Mouse (Mus musculus) embryonic facial prominence, embryonic 11.5 days (tissue): ENCODE measurements around the gene Cldnd1. TPM values are rescaled to one million over a fixed set of nuclear protein-coding genes. Genes with fewer than 3 reads are reported as not detected.

Experiments
- ATAC-seq: fragments of 200-750 bp; cut with Nextera tagmentation; replicated peaks from 2 replicates; pipeline ENCODE4 v1.8.0; 2017; ENCODE audit warnings: low read depth; ENCODE audit not compliant: insufficient number of reproducible peaks, low FRiP score, low TSS enrichment
- DNase-seq: peaks from one replicate; pipeline ENCODE4 v3.0.0-alpha.2; 2015; ENCODE audit warnings: low spot score
- H3K27ac ChIP-seq: fragments of 300-500 bp; sonication (generic); replicated peaks from 2 replicates; pipeline ENCODE4 v1.5.1; 2014; ENCODE audit warnings: mild to moderate bottlenecking, low read depth, low read length, control low read depth
- H3K27me3 ChIP-seq: fragments of 300-500 bp; sonication (generic); 2 replicates; pipeline ENCODE4 v1.6.1; 2014; ENCODE audit warnings: mild to moderate bottlenecking, low read length, moderate library complexity, mixed read lengths; ENCODE audit not compliant: control insufficient read depth, insufficient read depth
- H3K36me3 ChIP-seq: fragments of 300-500 bp; sonication (generic); replicated peaks from 2 replicates; pipeline ENCODE4 v1.6.1; 2014; ENCODE audit warnings: low read depth, mild to moderate bottlenecking, low read length, moderate library complexity, mixed read lengths; ENCODE audit not compliant: control insufficient read depth, insufficient read depth
- H3K4me1 ChIP-seq: fragments of 300-500 bp; sonication (generic); 2 replicates; pipeline ENCODE4 v1.6.1; 2014; ENCODE audit warnings: low read length, mixed read lengths; ENCODE audit not compliant: control insufficient read depth, insufficient read depth
- H3K4me2 ChIP-seq: fragments of 300-500 bp; sonication (generic); 2 replicates; pipeline ENCODE4 v1.6.1; 2014; ENCODE audit warnings: low read depth, mild to moderate bottlenecking, control low read depth, low read length, moderate library complexity
- H3K4me3 ChIP-seq: fragments of 300-500 bp; sonication (generic); 2 replicates; pipeline ENCODE4 v1.5.1; 2014; ENCODE audit warnings: low read depth, low read length, control low read depth
- H3K9ac ChIP-seq: fragments of 300-500 bp; sonication (generic); replicated peaks from 2 replicates; pipeline ENCODE4 v1.6.1; 2014; ENCODE audit warnings: mild to moderate bottlenecking, control low read depth, low read length
- H3K9me3 ChIP-seq: fragments of 300-500 bp; sonication (generic); replicated peaks from 2 replicates; pipeline ENCODE4 v1.6.1; 2016; ENCODE audit warnings: mild to moderate bottlenecking, low read length, inconsistent platforms, mixed read lengths; ENCODE audit not compliant: control insufficient read depth
- WGBS: fragments of 180-500 bp; shearing (Covaris S2); extraction: QIAGEN DNeasy Blood & Tissue Kit; methylation state at CpG from one replicate; pipeline ENCODE4 v1.1.7; 2014; 5-methylcytosine and 5-hydroxymethylcytosine counted together
- microRNA-seq: library from miRNA; unstranded; fragments of <30 nt; microRNA quantifications from one replicate; pipeline ENCODE4, GENCODE M21; 2016; ENCODE audit warnings: borderline number of aligned reads
- polyA plus RNA-seq: library from polyadenylated mRNA; unstranded; fragments of >200 nt; fragmentation: Nextera tagmentation; extraction: Ambion mirVana; gene quantifications from 2 replicates; pipeline ENCODE4 v1.2.1, GENCODE M21; 2014

The Cldnd1 gene
- polyA plus RNA-seq, 1 experiment from 2014 or later = 145 TPM

- no peaks in the 10 kb centered on the region for H3K4me1 ChIP-seq
- H3K36me3 ChIP-seq = no peaks in the 10 kb centered on the region
- H3K27me3 ChIP-seq = no peaks in the 10 kb centered on the region
- 92% methylated on average over 5 of the region's 5 CpGs for WGBS
- no peak for ATAC-seq
- H3K4me2 ChIP-seq = no peak overlapping the region
- no peak overlapping the region for H3K27ac ChIP-seq
- no peaks in the 10 kb centered on the region for H3K9me3 ChIP-seq
- no peak for DNase-seq
- H3K9ac ChIP-seq = no peak overlapping the region
- H3K4me3 ChIP-seq = no peak overlapping the region
These were observed 13.0 kb downstream of the Cldnd1 start for GRCm38 (mm10) chr16:58740751-58741150.

GRCm38 (mm10) chr16:58746715-58747114 is 19.0 kb downstream of the Cldnd1 start:
- H3K4me1 ChIP-seq = no peaks in the 10 kb centered on the region
- H3K36me3 ChIP-seq = no peaks in the 10 kb centered on the region
- WGBS = 74% methylated on average over 4 of the region's 4 CpGs
- no peaks in the 10 kb centered on the region for H3K27me3 ChIP-seq
- H3K9ac ChIP-seq = no peak overlapping the region
- no peak for ATAC-seq
- H3K4me2 ChIP-seq = no peak overlapping the region
- H3K9me3 ChIP-seq = no peaks in the 10 kb centered on the region
- H3K4me3 ChIP-seq = no peak overlapping the region
- H3K27ac ChIP-seq = no peak overlapping the region
- no peak for DNase-seq

GRCm38 (mm10) chr16:58751314-58751713 is 23.6 kb downstream of the Cldnd1 start:
- Histone ChIP-seq H3K27ac (no peak overlapping the region), H3K9ac (no peak overlapping the region), H3K36me3 (no peaks in the 10 kb centered on the region), H3K4me1 (no peaks in the 10 kb centered on the region), H3K4me2 (no peak overlapping the region), H3K27me3 (no peaks in the 10 kb centered on the region), H3K4me3 (no peak overlapping the region), H3K9me3 (no peaks in the 10 kb centered on the region)
- 18% methylated on average over 1 of the region's 1 CpGs for WGBS
- no peak for ATAC-seq
- no peak for DNase-seq

- DNase-seq (no peak), ATAC-seq (no peak)
- Histone ChIP-seq H3K9ac (no peak overlapping the region), H3K9me3 (no peaks in the 10 kb centered on the region), H3K4me2 (no peak overlapping the region), H3K36me3 (no peaks in the 10 kb centered on the region), H3K4me3 (no peak overlapping the region), H3K27me3 (no peaks in the 10 kb centered on the region), H3K4me1 (no peaks in the 10 kb centered on the region), H3K27ac (no peak overlapping the region)
These were observed 28.5 kb downstream of the Cldnd1 start for GRCm38 (mm10) chr16:58756191-58756590.

- DNase-seq (no peak), ATAC-seq (no peak)
- Histone ChIP-seq H3K9ac (no peak within 1 kb of the TSS), H3K9me3 (no peaks in the 10 kb centered on the region), H3K4me3 (no peak within 1 kb of the TSS), H3K27me3 (no peaks in the 10 kb centered on the region), H3K27ac (no peak within 1 kb of the TSS), H3K36me3 (no peaks in the 10 kb centered on the region), H3K4me1 (no peaks in the 10 kb centered on the region), H3K4me2 (no peak within 1 kb of the TSS)
- WGBS = 88% methylated on average over 1 of the region's 1 CpGs
These were observed 35.4 kb downstream of the Cldnd1 start, which contains the start of gene Olfr172 for GRCm38 (mm10) chr16:58763076-58763475. TSS of gene Olfr172 (minus strand) at chr16:58763176.

Small RNAs within 50 kb of the gene (microRNA-seq; reads per million reads assigned to microRNA genes)
- not detected for gene Gm27564

Other genes with a start within 250 kb of the Cldnd1 start
- gene St3gal6, start 203.7 kb upstream of the Cldnd1 start, polyA plus RNA-seq = 8.1 and 9.9 TPM in 2 replicates
- not detected in 2 replicates for gene Gm813, start 110.9 kb upstream of the Cldnd1 start, polyA plus RNA-seq
- not detected in 2 replicates for gene E330017A01Rik, start 89.2 kb upstream of the Cldnd1 start, polyA plus RNA-seq
- 21.0 and 22.0 TPM in 2 replicates for gene Cpox, start 57.6 kb upstream of the Cldnd1 start, polyA plus RNA-seq
- gene Gpr15, start 8.8 kb upstream of the Cldnd1 start, polyA plus RNA-seq = not detected in 2 replicates
- not detected in 2 replicates for gene Olfr172, start 35.3 kb downstream of the Cldnd1 start, polyA plus RNA-seq
- 0.11 TPM in 1 of 2 replicates, not detected in the other for gene Olfr173, start 72.4 kb downstream of the Cldnd1 start, polyA plus RNA-seq
- gene Olfr175-ps1, start 98.9 kb downstream of the Cldnd1 start, polyA plus RNA-seq = not detected in 2 replicates
- gene Olfr177, start 146.9 kb downstream of the Cldnd1 start, polyA plus RNA-seq = not detected in 2 replicates
- not detected in 2 replicates for gene Olfr178, start 164.2 kb downstream of the Cldnd1 start, polyA plus RNA-seq
- not detected in 2 replicates for gene Olfr181, start 200.8 kb downstream of the Cldnd1 start, polyA plus RNA-seq
- gene Olfr180, start 201.5 kb downstream of the Cldnd1 start, polyA plus RNA-seq = not detected in 2 replicates